Mouse (Mus musculus) hindbrain, embryonic 11.5 days (tissue): ENCODE data around the gene Ola1. TPM values are rescaled to one million over a fixed set of nuclear protein-coding genes. Genes with fewer than 3 reads are reported as not detected.
A peak's percentile ranks its signal among the peaks of the same experiment; 100 is the strongest.

Experiments
- ATAC-seq: fragments of 200-750 bp; cut with Nextera tagmentation; 2 replicates; pipeline ENCODE4 v1.8.0; 2017; ENCODE audit warnings: mild to moderate bottlenecking, moderate TSS enrichment, moderate library complexity; ENCODE audit not compliant: low FRiP score
- DNase-seq: peaks from one replicate; pipeline ENCODE4 v3.0.0-alpha.2; 2015; ENCODE audit warnings: low spot score
- H3K27ac ChIP-seq: fragments of 300-500 bp; sonication (generic); 2 replicates; pipeline ENCODE4 v1.5.1; 2014; ENCODE audit warnings: mild to moderate bottlenecking, low read depth, low read length
- H3K27me3 ChIP-seq: fragments of 300-500 bp; sonication (generic); 2 replicates; pipeline ENCODE4 v1.6.1; 2014; ENCODE audit warnings: mild to moderate bottlenecking, low read length, moderate library complexity, mixed read lengths; ENCODE audit not compliant: control insufficient read depth, insufficient read depth
- H3K36me3 ChIP-seq: fragments of 300-500 bp; sonication (generic); 2 replicates; pipeline ENCODE4 v1.6.1; 2014; ENCODE audit warnings: mild to moderate bottlenecking, low read length, moderate library complexity, mixed read lengths; ENCODE audit not compliant: control insufficient read depth, insufficient read depth
- H3K4me1 ChIP-seq: fragments of 300-500 bp; sonication (generic); replicated peaks from 2 replicates; pipeline ENCODE4 v1.6.1; 2014; ENCODE audit warnings: low read length, mixed read lengths; ENCODE audit not compliant: control insufficient read depth, insufficient read depth
- H3K4me2 ChIP-seq: fragments of 300-500 bp; sonication (generic); replicated peaks from 2 replicates; pipeline ENCODE4 v1.6.1; 2014; ENCODE audit warnings: mild to moderate bottlenecking, low read depth, low read length
- H3K4me3 ChIP-seq: fragments of 300-500 bp; sonication (generic); 2 replicates; pipeline ENCODE4 v1.5.1; 2014; ENCODE audit warnings: low read depth, low read length
- H3K9ac ChIP-seq: fragments of 300-500 bp; sonication (generic); 2 replicates; pipeline ENCODE4 v1.6.1; 2014; ENCODE audit warnings: low read depth, low read length
- H3K9me3 ChIP-seq: fragments of 300-500 bp; sonication (generic); 2 replicates; pipeline ENCODE4 v1.6.1; 2016; ENCODE audit warnings: low read length; ENCODE audit not compliant: control insufficient read depth
- WGBS: fragments of 180-500 bp; shearing (Covaris S2); extraction: QIAGEN DNeasy Blood & Tissue Kit; methylation state at CpG from one replicate; pipeline ENCODE4 v1.1.7; 2014; 5-methylcytosine and 5-hydroxymethylcytosine counted together
- polyA plus RNA-seq: library from polyadenylated mRNA; unstranded; fragments of >200 nt; fragmentation: Nextera tagmentation; extraction: Ambion mirVana; gene quantifications from 2 replicates; pipeline ENCODE4 v1.2.1, GENCODE M21; 2014

Ola1 gene
- polyA plus RNA-seq, result 97.6 and 100 TPM in 2 replicates

- no peak for DNase-seq
- Histone ChIP-seq H3K4me1 (no peaks in the 10 kb centered on the region), H3K4me2 (no peak within 1 kb of the TSS), H3K9ac (no peak within 1 kb of the TSS), H3K36me3 (no peaks in the 10 kb centered on the region), H3K27ac (no peak within 1 kb of the TSS), H3K27me3 (no peaks in the 10 kb centered on the region), H3K9me3 (no peaks in the 10 kb centered on the region), H3K4me3 (no peak within 1 kb of the TSS)
- no peak for ATAC-seq
- WGBS, result 90% methylated on average over 5 of the region's 5 CpGs
Measured at GRCm38 (mm10) chr2:73218913-73219312, at the start of gene Ola1. Gene Ola1, minus strand, starts transcription at chr2:73218924.

- H3K4me3 ChIP-seq, result no peak overlapping the region
Measured at GRCm38 (mm10) chr2:73268281-73268680, 49.6 kb upstream of the Ola1 start.

GRCm38 (mm10) chr2:73267818-73268217 is 49.1 kb upstream of the Ola1 start:
- no peak overlapping the region for H3K27ac ChIP-seq
- DNase-seq (peak; percentile 37), ATAC-seq (no peak)
- WGBS, result under 1% methylated on average over 4 of the region's 4 CpGs
- H3K27me3 ChIP-seq, result peaks cover 68% of the 10 kb centered on the region
- no peak overlapping the region for H3K9ac ChIP-seq
- no peaks in the 10 kb centered on the region for H3K36me3 ChIP-seq
- H3K4me2 ChIP-seq, result no peak overlapping the region
- peaks cover 16% of the 10 kb centered on the region for H3K4me1 ChIP-seq
- H3K9me3 ChIP-seq, result no peaks in the 10 kb centered on the region
- no peak overlapping the region for H3K4me3 ChIP-seq

More at GRCm38 (mm10) chr2:73268281-73268680, 49.6 kb upstream of the Ola1 start:
- Histone ChIP-seq H3K27ac (no peak overlapping the region), H3K9me3 (no peaks in the 10 kb centered on the region), H3K9ac (no peak overlapping the region), H3K36me3 (no peaks in the 10 kb centered on the region), H3K4me2 (no peak overlapping the region), H3K4me1 (peaks cover 17% of the 10 kb centered on the region), H3K27me3 (peaks cover 66% of the 10 kb centered on the region)
- peak; percentile 64 for DNase-seq
- no peak for ATAC-seq
- WGBS, result under 1% methylated on average over 12 of the region's 12 CpGs

DNA sequence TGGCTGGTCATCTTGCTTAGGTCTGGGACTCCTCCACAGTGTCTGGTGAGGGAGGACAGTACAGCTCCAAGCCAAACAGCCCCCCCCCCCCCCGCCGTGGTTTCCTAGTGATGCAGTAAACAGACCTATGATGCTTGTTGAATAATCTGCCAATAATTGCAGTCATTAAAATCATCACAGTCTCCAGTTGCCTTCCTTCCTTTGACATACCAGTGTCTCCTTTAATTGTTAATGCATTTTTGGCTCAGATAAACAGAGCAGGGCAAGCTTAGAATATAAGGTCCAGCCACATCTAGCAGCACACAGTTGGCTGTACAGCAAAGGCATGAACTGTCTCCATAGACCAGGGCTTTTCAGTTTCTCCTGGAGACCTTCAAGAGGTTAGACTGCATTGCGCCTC is 48.5 kb upstream of the Ola1 start:
- no peaks in the 10 kb centered on the region for H3K36me3 ChIP-seq
- H3K4me2 ChIP-seq, result no peak overlapping the region
- ATAC-seq (no peak), DNase-seq (peak; percentile 24)
- H3K9me3 ChIP-seq, result no peaks in the 10 kb centered on the region
- H3K9ac ChIP-seq, result no peak overlapping the region
- WGBS, result 16% methylated on average over 3 of the region's 3 CpGs
- peaks cover 69% of the 10 kb centered on the region for H3K27me3 ChIP-seq
- no peak overlapping the region for H3K27ac ChIP-seq
- H3K4me1 ChIP-seq, result peaks cover 16% of the 10 kb centered on the region
- H3K4me3 ChIP-seq, result no peak overlapping the region

GRCm38 (mm10) chr2:73266623-73267022 is 47.9 kb upstream of the Ola1 start:
- H3K4me3 ChIP-seq, result no peak overlapping the region
- H3K36me3 ChIP-seq, result no peaks in the 10 kb centered on the region
- H3K27me3 ChIP-seq, result peaks cover 73% of the 10 kb centered on the region
- 51% methylated on average over 1 of the region's 1 CpGs for WGBS
- H3K27ac ChIP-seq, result no peak overlapping the region
- no peak overlapping the region for H3K9ac ChIP-seq
- ATAC-seq, result no peak
- H3K4me1 ChIP-seq, result peaks cover 12% of the 10 kb centered on the region
- no peaks in the 10 kb centered on the region for H3K9me3 ChIP-seq
- H3K4me2 ChIP-seq, result no peak overlapping the region
- no peak for DNase-seq

DNA sequence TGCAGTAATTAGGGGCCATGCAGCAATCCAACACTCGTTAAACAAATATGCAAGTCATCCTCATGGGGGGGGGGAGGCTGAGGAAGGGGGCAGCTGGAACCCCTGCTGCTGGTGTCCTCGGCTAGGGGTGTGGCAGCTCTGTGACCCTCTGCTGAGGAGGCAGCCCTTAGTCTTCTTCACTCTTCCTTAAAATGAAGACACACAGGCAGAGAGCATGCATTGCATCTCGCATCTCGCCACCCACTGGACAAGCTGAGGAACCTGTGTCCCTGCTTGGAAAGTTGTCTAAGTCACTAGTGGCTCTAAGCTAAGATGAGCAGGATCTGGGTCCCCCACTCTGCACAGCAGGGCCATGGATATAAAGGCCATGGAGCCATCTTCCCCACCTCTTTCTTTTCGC is 47.3 kb upstream of the Ola1 start:
- 6% methylated on average over 5 of the region's 5 CpGs for WGBS

GRCm38 (mm10) chr2:73264611-73265195 is 46.0 kb upstream of the Ola1 start:
- Histone ChIP-seq H3K36me3 (no peaks in the 10 kb centered on the region), H3K4me2 (peak overlapping the region; percentile 43; the same call in 1 of the 2 replicates), H3K4me3 (no peak overlapping the region), H3K27me3 (peaks cover 55% of the 10 kb centered on the region), H3K9ac (no peak overlapping the region), H3K4me1 (0 out of 2 replicates have a peak, but pooled peaks cover 8% of the 10 kb centered on the region), H3K9me3 (no peaks in the 10 kb centered on the region), H3K27ac (no peak overlapping the region)
- ATAC-seq, result no peak
- no peak for DNase-seq
- 4% methylated on average over 11 of the region's 11 CpGs for WGBS

More for the DNA sequence above, 47.3 kb upstream of the Ola1 start:
- Histone ChIP-seq H3K4me2 (no peak overlapping the region), H3K4me1 (peaks cover 12% of the 10 kb centered on the region; the same call in 1 of the 2 replicates), H3K9me3 (no peaks in the 10 kb centered on the region), H3K4me3 (no peak overlapping the region), H3K27me3 (peaks cover 67% of the 10 kb centered on the region), H3K27ac (no peak overlapping the region), H3K36me3 (no peaks in the 10 kb centered on the region), H3K9ac (no peak overlapping the region)
- ATAC-seq (no peak), DNase-seq (peak; percentile 32)

DNA sequence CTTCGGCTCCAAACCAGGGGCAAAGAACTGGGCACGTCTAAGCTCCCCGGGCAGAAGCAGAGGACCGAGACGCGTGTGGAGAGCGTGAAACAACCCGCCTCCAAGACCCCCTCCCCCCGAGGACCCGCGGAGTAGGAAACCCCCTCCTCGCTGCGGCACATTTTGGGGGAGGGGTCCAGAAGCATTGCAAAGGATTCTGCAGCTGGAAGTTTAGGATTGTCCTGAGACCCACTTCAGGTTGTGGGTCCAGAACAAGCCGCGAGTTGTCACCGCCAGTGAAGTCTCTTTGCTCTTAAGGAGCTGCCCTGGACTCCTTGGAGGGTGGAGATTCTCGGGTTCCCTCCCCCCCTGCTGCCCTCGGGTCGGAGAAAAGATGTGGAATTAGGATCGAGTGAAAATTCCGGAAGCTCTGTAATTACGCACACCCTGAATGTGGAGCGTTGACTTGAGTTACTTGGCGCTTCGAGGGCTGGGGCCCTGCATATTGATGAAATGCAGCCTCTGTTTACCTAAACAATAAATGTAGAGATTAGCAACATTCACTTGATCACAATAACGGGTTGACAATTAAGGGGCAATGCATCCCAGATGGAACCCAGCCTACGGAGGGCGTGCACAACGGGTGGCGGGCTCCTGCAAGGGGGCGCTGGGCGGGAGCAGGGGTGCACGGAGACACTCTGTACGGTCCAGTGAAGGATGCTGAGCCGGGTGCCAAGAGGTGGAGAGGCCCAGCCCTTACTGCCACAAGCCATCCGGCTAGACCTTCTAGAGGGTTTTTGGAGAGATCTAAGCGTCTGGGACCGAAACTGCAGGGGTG is 45.3 kb upstream of the Ola1 start:
- H3K4me3 ChIP-seq, result peak overlapping the region; percentile 20
- no peak overlapping the region for H3K27ac ChIP-seq
- 0 out of 2 replicates have a peak, but pooled peaks cover 8% of the 10 kb centered on the region for H3K4me1 ChIP-seq
- no peaks in the 10 kb centered on the region for H3K36me3 ChIP-seq
- no peak overlapping the region for H3K9ac ChIP-seq
- H3K4me2 ChIP-seq, result peak overlapping the region; percentile 43
- peaks cover 53% of the 10 kb centered on the region for H3K27me3 ChIP-seq
- no peaks in the 10 kb centered on the region for H3K9me3 ChIP-seq
- peak; percentile 61 for DNase-seq
- under 1% methylated on average over 38 of the region's 38 CpGs for WGBS
- peak; percentile 47; the same call in 1 of the 2 replicates for ATAC-seq
